Mouse (Mus musculus) CH12.LX (cell line): ENCODE measurements at regions not wholly inside any gene's neighbourhood (a gene's known extent, or its start where the extent isn't known, plus 50 kb on each side); places are given as distances from the start of the nearest gene placed in this dataset.

Experiments used
- CTCF ChIP-seq, 2 experiments: IDR thresholded peaks in 1 of 2; conservative IDR thresholded peaks in 1 of 2; 2 replicates each; pipeline ENCODE4 v1.5.1; 2011 to 2012; ENCODE audit warnings: low read depth in 2 of 2, low read length in 2 of 2, improper control_type of control experiment in 1 of 2, inconsistent platforms in 1 of 2, mild to moderate bottlenecking in 1 of 2, moderate library complexity in 1 of 2
- HCFC1 ChIP-seq: IDR thresholded peaks from 2 replicates; pipeline ENCODE4 v1.6.1; 2012; ENCODE audit warnings: low read depth, mild to moderate bottlenecking, inconsistent platforms, low read length, improper control_type of control experiment
- POLR2A ChIP-seq: IDR thresholded peaks from 2 replicates; pipeline ENCODE4 v1.6.1; 2011; ENCODE audit warnings: low read depth, mild to moderate bottlenecking, improper control_type of control experiment, low read length

DNA sequence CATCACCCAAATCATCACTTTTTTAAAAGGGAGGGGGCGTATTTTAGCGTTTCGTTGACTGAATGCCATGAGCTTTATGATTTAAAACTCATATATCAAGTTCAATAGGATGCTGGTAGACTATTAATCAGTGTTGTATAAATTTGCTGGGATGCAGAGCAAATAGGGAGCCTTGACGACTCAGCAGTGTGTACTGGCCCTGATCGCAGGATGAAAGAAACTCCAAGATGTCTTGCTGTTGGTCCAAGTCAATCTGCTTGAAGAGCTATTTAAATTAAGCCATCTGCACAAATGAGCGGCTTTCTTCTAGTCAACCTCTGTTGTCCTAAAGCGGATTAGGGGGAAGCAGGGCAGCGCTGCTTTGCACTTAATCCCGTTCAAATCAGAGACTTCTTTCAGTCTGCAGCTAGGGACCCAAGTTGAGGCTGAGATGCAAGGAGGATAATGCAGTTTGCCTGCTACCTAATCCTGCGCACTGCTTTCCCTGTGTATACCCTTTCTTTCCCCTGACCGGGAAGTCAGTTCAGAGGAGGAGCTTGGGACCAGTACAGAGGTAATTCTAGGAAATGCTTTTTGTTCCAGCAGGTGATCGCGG lies 170.3 kb upstream of the Sox14 start:
- TF ChIP-seq POLR2A (no peak), CTCF (conservative IDR thresholded peaks at IDR 0.05 in 1 of 2, IDR thresholded peaks at IDR 0.05 in 1 of 2; ENCODE audit: low read depth in 2 of 2, low read length in 2 of 2) (no peak), HCFC1 (no peak)
